Mouse (Mus musculus) retina, embryonic 14.5 days (tissue): Measurements from ENCODE around the gene Aff4.

Experiments used
- DNase-seq: peaks from one replicate; pipeline ENCODE4 v3.0.0-alpha.2; 2015; ENCODE audit warnings: low spot score

Gene Aff4

GRCm38 (mm10) chr11:53428716-53429057 lies 78.1 kb downstream of the Aff4 start:
- no peak for DNase-seq

- no peak for DNase-seq
Observed at GRCm38 (mm10) chr11:53429182-53429581, 78.5 kb downstream of the Aff4 start.

- no peak for DNase-seq
Observed at GRCm38 (mm10) chr11:53430300-53430669, 79.7 kb downstream of the Aff4 start.

GRCm38 (mm10) chr11:53430670-53431346 lies 80.2 kb downstream of the Aff4 start, which contains the start of the genes Uqcrq and Gdf9:
Gene Uqcrq, minus strand, starts transcription at chr11:53430831.
Gene Gdf9, plus strand, starts transcription at chr11:53431023.
- DNase-seq: peak; percentile 100

- no peak for DNase-seq
Observed at GRCm38 (mm10) chr11:53431347-53432056, 80.9 kb downstream of the Aff4 start.

- no peak for DNase-seq
Observed at GRCm38 (mm10) chr11:53433057-53433456, 82.4 kb downstream of the Aff4 start.

GRCm38 (mm10) chr11:53435504-53435903 lies 84.9 kb downstream of the Aff4 start:
- DNase-seq: no peak

- no peak for DNase-seq
Observed at GRCm38 (mm10) chr11:53436338-53436737, 85.7 kb downstream of the Aff4 start.

GRCm38 (mm10) chr11:53441921-53442320 lies 91.3 kb downstream of the Aff4 start:
- DNase-seq: no peak

GRCm38 (mm10) chr11:53443861-53444260 lies 93.2 kb downstream of the Aff4 start:
- DNase-seq: no peak

- DNase-seq: no peak
Observed at GRCm38 (mm10) chr11:53445562-53445961, 94.9 kb downstream of the Aff4 start.

- DNase-seq: no peak
Observed at GRCm38 (mm10) chr11:53446183-53446582, 95.5 kb downstream of the Aff4 start.

GRCm38 (mm10) chr11:53447996-53448395 lies 97.4 kb downstream of the Aff4 start:
- no peak for DNase-seq

- DNase-seq: no peak
Observed at GRCm38 (mm10) chr11:53448529-53448928, 97.9 kb downstream of the Aff4 start.

- DNase-seq: no peak
Observed at GRCm38 (mm10) chr11:53450070-53450705, 99.6 kb downstream of the Aff4 start.

- no peak for DNase-seq
Observed at GRCm38 (mm10) chr11:53451361-53451760, 100.7 kb downstream of the Aff4 start.

GRCm38 (mm10) chr11:53452396-53452795 lies 101.8 kb downstream of the Aff4 start:
- no peak for DNase-seq

- no peak for DNase-seq
Observed at GRCm38 (mm10) chr11:53453031-53453430, 102.4 kb downstream of the Aff4 start.

GRCm38 (mm10) chr11:53456474-53457371 lies 106.1 kb downstream of the Aff4 start, which contains the start of the genes Gm10447 and Shroom1:
Gene Gm10447, minus strand, starts transcription at chr11:53457110.
Gene Shroom1, plus strand, starts transcription at chr11:53457205.
- peak; percentile 67 for DNase-seq

- DNase-seq: no peak
Observed at GRCm38 (mm10) chr11:53457372-53457954, 106.8 kb downstream of the Aff4 start.

- DNase-seq: no peak
Observed at GRCm38 (mm10) chr11:53458996-53459395, 108.4 kb downstream of the Aff4 start.

- no peak for DNase-seq
Observed at GRCm38 (mm10) chr11:53460192-53460591, 109.6 kb downstream of the Aff4 start.
